Mouse (Mus musculus): ENCODE measurements around the gene Barhl1.

Barhl1 gene

DNA sequence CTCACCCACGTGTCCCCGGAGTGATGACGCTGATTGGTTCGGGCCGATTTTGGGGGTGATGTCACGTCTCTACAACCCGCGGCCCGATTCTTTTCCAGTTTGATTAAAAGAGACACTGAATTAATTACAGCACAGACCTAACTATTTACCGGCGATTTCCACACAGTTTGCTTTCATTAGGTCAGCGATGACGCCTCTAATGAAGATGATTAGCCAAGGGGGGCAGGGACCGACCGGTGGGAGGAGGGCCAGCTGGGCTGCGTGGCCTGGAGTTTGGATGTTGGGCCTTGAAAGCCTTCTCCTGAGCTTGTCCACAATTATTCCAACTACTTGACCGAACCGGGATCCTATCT lies at the start of gene Barhl1:
TSS of gene Barhl1 (minus strand) at position 156 of the 353 bp plus-strand sequence.
- no peak for DNase-seq

DNA sequence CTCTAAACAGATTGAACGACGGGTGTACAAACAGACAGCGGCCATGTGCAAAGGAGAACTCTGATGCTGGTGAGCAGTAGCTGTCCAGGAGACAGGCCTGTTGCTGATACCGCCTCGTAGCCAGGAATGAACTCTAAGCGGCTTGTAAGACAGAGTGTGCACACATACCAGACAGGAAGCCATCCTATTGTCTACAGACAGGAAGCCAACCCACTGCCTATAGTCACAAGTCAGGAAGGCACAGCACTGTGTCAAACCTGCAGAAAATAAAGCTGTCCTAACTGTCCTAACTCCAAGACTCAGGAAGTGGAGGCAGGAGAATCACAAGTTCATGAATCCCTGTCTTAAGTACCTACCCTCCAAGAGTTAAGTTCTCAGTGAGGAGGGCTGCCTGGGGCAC lies 47.1 kb upstream of the Barhl1 start:
- DNase-seq, result no peak

DNA sequence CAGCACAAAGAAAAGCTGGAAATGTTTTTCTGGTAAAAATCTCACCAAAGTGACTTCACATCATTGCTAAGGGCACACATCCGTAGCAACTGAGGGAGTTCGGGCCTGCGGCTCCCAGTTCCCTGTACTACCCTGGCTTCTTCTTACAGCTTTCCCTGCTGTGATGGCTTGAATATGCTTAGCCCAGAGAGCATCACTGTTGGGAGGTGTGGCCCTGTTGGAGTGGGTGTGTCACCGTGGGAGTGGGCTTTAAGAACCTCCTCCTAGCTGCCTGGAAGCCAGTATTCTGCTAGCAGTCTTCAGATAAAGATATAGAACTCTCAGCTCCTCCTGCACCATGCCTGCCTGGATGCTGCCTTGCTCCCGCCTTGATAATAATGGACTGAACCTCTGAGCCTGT lies 45.2 kb upstream of the Barhl1 start:
- no peak for DNase-seq

DNA sequence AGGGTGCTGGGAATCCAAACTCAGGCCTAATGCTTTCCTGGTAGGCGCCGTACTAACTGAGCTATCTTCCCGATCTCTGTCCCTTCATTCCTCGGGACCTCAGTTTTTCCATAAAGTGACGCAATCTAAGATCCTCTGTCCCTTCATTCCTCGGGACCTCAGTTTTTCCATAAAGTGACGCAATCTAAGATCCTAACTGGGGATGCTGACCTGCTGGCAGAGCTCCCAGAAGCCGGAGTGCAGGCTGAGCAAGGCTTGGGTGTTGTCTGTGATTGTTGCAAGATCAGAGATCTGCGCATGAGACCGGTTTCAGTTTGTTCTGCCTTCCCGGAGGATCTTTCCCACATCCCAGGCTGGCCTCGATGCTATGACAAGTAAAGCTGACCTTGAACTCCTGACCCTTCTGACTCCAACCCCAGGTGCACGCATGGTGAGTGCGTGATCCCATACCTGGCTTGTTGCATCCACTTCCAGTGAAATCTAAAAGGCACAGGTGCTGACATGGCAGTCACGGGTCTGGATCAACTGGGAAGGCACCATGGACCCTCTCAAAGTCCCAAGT lies 44.6 kb upstream of the Barhl1 start:
- DNase-seq, result peak; percentile 9 to 30

DNA sequence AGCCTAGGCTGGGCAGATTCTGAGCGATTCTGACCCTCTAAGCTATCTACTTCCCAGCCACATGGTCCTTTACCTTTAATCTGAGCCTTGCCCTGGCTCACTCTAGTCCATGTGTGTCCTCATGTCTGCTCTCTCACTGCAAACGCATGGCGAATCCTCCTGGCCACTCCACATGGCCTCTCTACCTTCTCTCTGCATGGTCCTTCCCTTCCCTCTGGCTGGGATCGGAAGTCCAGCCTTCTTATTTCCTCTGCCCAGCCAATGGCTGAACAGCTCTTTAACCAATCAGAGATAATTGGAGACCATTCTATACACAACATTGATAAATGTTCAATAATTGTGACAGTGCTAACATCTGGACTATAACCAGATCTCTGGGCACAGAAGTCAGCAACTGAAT lies 40.4 kb upstream of the Barhl1 start:
- no peak for DNase-seq

DNA sequence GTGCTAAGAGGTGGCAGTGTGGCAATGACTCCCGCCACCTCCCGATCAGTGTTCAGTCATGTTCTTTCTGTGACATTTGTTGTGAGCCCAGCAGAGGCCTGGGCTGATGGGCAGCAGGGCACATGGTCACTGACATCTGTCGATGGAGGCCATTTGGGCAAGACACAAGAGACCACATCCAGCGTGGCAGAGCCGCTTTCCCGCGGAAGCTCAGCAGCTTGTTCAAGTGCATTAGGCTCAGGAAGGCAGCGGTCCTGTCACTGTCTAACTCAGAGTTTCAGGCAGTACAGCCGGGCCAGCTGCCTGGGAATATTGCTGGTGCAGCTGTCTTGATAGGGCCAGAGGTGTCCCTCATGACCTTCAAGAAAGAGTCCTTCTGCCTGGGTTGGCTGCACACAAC lies 38.1 kb upstream of the Barhl1 start:
- DNase-seq, result no peak

DNA sequence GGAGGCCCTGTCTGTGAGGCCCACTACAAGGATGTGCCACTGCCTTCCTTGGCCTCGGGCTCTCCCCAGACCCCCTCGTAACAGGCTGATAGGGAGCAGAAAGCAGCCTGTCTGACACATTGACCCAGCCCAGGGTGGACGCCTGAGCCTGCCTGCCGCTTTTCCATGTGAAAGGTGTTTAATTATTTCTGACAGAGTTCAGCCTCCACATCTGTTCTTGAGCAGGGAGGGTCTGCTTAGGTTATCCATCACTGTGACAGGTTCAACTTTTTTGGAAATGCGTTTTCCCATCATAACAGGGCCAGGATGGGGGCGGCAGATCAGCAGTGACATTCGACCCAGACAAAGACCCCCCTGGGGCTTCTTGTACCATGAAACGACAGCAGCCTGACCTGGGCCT lies 36.5 kb upstream of the Barhl1 start:
- no peak for DNase-seq

DNA sequence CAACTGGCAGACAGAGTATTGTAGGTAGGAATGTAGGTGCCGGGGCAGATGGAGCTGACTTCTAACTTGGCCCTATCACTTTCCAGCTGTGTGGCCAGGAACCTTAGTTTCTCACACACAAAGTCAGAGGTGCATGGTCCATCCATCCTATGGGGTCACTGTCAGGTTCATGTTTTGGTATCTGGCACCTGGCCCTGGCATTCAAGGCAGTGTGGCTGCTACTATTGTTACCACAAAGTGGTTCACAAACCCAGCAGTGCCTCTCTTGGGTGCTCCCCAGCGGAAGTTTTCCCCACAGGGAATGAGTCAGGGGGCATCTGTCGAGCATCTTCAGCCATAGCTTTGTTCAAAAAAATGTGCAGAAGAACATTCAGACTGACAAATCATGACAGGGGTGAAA lies 29.8 kb upstream of the Barhl1 start:
- DNase-seq, result no peak

DNA sequence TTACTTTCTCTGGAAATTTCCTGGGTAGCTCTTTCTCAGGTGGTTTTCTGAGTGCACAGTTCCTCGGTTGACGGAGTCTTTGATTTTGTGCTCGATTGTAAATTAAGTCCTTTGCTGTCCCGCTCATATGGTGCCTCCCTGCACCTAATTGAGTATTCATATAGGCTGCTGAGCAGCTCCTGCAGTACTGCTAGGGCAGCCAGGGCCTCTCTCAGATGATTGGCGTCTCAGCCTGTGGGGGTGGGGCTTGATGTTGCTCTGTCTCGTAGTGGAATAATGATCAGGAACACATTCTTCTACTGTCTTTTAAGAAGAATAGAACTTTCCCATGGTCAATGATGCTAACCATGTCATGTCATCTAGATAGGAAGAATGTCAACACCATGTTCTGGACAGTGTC lies 28.9 kb upstream of the Barhl1 start:
- DNase-seq, result no peak

DNA sequence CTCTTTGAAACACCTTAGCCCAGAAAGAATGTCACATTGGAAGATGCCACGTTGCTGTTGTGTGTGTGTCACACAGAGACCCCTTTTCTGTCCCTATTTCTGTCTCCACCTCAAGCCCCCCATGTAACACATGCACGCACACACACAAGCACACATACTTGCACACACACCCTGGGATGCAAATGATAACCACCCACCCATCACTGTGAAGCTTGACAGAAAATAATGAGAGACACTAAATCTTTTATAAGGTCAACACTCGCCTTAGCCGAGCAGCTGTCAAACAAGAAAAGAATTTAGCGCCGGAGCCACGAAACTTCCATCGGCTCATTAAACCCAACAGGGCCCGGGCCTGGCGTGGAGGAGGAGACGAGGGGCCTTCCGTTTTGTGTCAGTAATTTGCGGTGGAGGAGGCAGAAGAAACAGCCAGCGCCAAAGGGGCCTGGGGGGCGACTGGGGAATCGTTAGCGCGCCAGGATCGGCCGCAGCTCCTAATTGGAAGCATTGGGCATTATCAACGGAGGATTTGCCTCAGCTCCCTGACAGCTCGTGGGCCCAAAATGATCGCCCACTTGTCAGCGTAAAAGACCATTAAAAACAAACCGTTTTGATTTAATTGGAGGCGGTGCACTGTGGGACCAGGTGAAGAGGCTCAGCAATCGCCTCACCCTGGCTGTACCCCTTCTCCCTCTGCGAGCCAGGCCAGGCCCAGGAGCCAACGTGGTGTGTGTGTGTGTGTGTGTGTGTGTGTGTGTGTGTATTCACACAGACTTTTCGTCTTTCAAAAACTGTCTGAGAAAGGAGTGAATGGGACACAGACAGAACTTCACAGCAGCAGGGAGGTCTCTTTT lies 27.4 kb upstream of the Barhl1 start:
- no peak for DNase-seq

DNA sequence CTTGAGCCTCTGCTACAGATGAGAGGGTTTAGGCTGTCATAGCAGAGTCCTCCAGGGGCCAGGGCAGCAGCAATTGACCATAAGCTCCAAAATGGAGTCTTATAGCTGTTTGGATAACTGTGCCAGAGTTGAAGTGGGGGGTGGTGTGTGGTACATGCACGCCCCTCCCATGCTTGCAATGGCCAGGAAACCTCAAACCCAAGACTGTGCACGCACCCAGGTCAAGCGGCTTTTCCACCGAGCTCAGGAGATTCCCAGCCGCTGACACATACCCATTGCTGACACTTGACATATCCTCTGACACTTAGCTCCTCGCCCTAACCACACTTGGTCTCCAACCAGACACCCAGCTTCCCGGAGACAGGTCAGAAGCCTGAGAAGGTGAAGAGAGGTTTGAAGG lies 22.5 kb upstream of the Barhl1 start:
- DNase-seq, result no peak

DNA sequence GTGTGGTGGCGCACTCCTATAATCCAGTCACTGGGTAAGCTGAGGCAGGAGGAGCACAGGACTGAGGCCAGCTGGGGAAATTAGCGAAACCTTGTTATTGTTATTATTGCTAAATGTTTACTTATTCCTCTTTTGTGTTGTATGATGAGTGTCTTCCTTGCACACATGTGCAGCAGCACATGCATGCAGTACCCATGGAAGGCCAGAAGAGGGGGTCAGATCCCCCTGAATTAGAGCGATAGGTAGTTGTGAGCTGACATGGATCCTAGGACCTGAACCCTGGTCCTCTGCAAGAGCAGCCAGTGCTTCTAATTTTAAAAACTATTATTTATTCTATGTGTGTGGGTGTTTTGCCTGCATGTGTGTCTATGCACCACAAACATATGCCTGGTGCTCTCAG lies 14.1 kb upstream of the Barhl1 start:
- no peak for DNase-seq

DNA sequence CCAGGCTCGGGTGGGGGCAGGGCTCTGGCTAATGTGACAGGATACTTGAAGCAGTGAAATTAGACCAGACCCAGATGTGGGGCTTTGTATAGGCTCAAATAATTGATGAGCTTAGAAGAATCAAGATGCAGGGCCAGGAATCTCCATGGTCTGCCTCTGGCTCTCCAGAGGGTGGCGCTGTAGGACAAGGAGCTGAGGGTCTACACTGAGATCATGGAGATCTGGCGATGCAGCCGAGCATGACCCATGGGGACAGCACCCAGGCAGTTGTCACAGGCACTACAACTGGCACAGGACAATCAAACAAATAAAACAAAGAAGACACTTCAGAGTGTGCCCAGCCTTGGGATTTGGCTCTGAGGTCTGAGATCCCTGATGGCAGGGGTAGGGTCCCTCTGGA lies 7.4 kb upstream of the Barhl1 start:
- DNase-seq, result peak; percentile 15 to 40

DNA sequence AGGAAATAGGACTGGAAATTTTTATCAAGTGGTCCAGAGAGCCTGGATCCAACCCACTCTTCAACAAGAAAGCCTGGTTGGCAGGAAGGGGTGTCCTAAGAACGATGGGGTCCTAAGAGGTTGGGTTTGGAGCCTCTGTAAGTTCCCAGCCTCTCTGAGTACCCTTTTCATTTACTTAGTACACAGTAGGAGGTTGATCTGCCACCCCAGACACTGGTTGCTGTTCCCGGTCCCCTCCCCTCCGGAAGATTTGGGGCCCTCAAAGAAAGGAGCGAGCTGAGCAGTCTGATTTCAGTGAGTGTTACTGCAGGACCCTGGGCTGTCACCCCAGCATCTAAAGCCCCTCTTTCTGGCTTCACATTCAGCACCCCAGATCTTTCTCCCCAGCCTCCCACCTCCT lies 2.5 kb upstream of the Barhl1 start:
- no peak for DNase-seq

DNA sequence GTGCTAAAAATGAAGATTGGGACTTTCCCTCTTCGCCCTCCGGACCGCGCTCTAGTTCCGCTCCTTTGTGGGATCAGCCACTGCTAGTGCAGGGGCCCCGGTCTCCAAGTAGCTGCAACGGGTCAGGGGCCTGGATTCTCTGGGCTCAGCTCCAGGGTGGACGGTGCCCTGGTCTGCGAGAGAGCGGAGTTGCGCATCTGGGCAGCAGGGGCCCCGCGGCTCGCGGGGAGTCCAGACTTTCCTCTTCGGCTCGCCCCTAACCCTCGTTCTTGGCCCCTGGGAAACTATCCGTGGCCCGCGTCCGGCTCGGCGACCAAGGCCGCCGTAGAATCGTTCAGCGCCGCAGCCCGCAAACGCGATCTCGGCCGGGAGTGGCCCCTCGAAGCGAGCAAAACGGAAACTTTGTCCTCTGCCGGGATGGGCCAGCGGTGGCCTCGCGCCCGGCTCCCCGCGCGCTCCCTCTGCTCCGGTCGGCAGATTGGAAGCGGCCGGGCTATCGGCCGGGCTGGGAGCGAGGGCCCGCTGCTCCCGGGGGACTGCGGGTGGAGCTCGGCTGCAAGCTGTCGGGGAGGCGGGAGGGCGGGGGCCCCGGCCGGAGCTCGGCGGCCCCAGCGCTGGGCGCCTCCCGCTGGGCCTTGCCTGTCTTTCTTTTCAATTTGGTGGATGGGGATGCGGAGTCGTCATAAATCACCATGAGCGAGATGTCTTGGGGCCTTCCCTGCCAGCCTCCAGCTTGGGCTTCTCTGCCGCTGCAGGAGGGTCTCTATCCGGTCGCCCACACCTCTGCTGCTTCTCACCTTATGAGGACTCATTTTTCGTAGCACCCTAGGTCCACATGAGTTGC lies 1.3 kb upstream of the Barhl1 start:
- no peak for DNase-seq

DNA sequence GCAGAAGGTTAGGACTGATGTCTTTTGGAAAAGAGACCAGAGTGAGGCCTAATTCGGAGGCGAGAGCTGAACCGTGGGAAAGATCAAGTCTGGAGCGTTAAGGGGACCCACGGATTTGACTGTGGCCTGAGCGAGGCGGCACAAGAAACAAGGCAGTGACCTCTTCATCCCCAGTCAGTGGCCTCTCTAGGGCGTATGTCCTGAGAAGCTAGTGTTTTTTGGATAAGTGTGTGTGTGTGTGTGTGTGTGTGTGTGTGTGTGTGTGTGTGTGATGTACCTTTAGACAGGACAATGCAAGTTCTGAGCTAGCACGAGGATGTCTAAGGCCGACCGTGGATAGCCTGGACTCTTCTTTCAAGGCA lies 669 bp upstream of the Barhl1 start:
- DNase-seq, result no peak

DNA sequence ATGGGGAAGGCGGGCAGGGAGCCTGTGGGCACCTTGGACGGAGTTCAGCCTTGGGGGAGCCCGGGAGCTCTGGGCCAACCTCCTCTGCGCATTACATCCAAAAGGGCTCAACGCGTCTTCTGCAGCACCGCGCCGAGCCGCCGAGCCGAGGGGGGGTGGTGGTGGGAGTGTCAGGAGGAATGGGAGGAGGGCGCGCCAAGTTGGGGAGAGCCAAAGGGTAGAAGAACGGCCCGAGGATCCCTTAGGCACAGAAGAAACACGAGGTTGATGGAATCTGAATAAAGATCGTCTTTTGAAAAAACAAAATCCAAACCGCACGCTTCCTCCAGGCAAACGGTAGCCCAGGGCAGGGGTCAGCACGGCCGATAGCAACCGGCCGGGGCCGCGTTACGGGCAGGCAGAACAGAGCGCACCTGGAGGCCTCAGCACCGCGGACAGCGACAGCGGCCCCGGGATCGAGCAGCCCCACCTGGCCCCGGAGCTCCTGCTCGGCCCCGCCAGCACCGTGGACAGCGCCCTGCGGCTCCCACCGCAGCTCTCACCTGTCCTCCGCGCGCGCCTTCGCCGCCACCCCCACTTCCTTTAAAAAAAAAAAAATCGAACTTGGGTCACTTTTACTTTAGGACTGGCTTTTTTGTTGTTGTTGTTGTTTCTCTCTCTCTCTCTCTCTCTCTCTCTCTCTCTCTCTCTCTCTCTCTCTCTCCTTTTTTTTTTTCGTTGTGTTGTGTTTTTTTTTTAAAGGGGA lies 528 bp downstream of the Barhl1 start:
- DNase-seq, result peak; percentile 75 to 83

DNA sequence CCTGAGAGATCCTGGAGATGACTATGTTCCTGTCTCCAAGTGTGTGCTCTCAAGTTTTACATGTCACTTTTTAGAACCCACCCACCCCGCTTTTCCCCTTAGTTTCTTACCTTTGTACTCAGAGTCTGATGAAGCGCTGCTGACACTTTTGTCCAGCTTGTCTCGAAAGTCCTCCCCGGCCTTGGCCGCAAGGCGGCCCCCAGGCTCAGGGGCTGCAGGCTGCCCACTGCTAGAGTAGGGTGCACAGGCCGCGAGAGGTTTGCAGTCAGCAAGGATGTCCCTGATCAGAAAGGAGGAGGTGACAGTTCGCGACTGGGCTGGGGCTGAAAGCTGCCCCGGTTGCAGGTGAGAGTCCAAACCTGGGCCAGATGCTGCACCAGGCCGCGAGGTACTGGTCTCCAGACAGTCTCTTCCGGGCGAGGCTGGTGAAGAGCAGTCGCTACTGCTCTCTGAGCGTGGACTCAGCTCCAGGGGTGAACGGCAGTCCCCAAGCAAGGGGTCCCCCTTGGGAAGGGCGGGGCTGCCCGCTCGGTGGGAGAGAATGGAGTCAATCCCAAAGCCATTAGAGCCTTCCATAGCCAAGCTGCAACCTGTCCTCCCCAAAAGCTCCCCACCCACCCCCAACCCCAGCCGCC lies 1.2 kb downstream of the Barhl1 start:
- DNase-seq, result no peak

DNA sequence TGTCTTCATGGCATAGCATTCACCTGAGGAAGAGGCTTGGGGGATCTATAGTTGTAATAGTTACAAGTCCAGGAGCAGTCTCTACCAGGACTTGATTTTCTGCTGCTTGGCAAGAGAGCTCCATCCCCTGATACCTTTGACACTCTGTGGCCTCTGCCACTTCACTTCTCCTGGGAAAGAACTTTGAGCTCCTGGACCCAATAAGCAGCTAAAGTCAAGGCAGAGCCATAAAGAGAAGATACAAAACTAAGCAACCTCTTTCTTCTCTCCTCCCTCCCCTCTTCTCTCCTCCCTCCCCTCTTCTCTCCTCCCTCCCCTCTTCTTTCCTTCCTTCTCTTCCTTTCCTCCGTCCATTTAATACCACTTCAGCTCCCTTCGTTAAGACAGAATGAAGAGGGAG lies 2.3 kb downstream of the Barhl1 start:
- DNase-seq, result no peak

DNA sequence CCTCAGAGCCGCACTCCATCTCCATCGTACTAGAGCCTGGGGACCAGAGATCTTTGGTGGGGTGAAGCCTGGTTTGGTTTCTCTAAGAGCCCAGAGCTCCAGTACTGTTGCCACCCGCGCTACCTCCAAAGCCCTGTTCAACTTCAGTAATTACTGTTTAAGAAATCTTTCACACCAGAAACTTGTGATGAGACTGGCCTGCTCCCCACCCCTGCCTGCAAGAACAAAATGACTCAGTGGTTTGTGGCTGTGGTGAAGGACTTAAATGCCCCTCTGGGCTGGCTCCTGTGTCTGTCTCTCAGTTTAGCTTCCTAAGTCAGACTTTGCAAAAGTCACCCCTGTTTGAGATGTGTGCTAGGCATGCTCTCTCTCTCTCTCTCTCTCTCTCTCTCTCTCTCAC lies 3.5 kb downstream of the Barhl1 start:
- no peak for DNase-seq

DNA sequence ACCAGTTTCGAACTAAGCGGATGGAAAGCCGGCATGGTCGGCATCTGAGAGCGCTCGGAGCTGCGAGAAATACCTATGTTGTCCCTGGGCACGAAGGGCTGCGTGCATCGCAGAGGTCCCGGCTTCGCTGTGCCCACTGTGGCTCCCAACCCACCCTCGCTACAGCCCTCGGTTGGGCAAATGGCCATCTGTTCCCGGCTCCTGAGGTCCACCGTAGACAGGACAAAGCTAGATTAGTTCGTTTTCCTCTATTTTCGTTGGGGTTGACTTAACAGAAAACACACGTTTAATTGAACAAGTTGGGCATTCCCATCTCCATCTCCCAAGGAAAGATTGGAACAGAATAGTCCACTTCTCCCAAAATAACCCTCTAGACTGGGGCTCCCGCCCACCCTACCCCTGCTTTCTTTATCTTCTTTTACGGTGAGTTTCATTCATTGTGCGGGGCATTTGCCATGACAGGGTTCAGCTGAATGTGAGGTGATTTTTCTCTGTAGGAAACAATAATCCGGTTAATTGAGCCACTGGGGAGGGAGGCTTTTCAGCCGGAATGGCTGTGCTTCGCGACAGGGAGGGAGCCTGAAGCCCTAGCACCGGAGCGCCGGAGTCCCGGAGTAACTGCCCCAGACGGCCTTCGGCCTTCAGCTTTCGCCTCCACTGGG lies 4.3 kb downstream of the Barhl1 start:
- no peak for DNase-seq

DNA sequence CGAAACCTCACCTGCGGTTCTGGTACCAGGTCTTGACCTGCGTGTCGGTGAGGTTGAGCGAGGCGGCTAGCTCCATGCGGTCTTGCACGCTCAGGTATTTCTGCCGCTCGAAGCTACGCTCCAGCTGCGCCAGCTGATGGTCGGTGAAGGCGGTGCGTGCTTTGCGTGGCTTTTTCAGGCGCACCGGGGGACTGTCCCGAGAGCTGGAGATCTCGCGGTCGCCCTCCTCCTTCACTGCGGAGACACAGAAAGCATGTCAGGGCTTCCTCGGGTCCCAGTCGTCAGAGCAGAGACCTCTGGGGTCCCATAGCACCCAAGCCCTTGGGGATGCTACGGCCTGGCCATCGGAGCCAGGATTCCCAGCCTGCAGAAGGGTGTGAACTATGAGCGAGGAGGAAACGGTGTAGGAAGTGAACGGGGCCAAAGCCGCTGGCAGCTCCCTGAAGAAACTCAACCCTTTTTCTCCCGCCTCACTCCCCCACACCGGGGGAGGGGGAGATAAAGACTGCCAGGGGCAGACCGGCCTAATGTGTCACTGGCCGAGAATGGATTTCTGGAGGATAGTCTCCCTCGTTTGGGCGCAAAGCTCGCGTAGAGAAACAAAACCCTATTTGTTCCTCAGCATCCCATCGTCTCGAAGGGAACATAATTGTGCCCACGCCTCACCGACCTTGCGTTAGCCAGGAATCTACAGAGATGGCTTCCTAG lies 5.0 kb downstream of the Barhl1 start:
- no peak for DNase-seq

Data from lung, adult 18-20 months (tissue).